Mouse (Mus musculus) left cerebral cortex, adult 6 months (tissue): ENCODE results near the gene Gm17617. TPM values are rescaled to one million over a fixed set of nuclear protein-coding genes. Genes with fewer than 3 reads are reported as not detected.

Experiments used
- long read RNA-seq, 2 experiments: library from polyadenylated mRNA; unstranded; transcript quantifications; one replicate each; pipeline ENCODE4 v2.0.0; 2019 to 2020
- polyA plus RNA-seq: library from polyadenylated mRNA; unstranded; fragments of <200 nt; fragmentation: Nextera tagmentation; gene quantifications from 2 replicates; pipeline ENCODE4 v1.2.3, GENCODE M21; 2021

Gm17617 gene
- polyA plus RNA-seq, result not detected in 2 replicates
- long read RNA-seq, experiment 1, result 0 reads
- long read RNA-seq, experiment 2, result 0 reads

GRCm38 (mm10) chr13:55133448-55133847, at the start of gene Gm17617:
Gene Gm17617, minus strand, starts transcription at chr13:55133548.

GRCm38 (mm10) chr13:55152621-55153415, 19.5 kb upstream of the Gm17617 start, which contains the start of gene Fgfr4:
Gene Fgfr4, plus strand, starts transcription at chr13:55152640.

DNA sequence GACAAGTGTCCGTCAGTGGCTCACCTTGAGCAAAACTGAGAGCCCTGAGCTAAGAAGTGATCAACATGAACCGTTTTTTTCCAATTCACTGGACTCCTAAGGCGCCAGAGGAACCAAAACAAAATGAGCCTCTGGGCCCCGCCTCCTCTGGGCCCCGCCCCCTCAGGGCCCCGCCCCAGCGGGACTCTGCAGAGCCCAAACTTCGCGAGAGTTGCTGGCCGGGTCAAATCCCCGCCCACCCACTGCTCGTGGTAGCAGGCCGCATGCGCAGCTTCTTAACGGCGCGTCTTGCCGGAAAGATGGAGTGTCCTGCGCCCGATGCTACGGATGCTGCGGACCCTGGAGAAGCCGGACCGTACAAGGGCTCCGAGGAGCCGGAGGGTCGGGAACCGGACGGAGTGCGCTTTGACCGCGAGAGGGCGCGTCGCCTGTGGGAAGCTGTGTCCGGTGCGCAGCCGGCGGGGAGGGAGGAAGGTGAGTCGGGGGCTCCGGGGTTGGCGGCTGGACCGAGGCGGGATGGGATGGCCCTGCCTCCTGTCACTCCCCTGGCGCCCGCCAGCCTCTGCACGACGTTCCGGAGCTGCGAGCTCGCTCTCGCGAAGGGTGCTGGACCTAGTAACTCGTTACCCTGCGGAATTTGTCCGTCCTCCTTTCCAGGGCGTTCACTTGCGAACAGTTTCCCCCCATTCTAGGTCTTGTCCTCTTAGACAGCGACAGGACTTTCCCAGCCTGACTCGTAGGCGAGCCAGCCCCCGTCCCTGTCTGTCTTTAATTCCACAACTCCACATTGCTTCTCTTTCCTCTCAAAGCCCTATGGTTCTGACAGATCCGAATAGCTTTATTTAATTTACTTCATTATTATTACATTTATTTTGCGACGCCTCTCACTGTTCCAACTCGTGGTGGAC, 28.0 kb downstream of the Gm17617 start, which contains the start of gene Zfp346:
Zfp346 (plus strand) TSS at position 267 of the 908 bp plus-strand sequence.

GRCm38 (mm10) chr13:55099726-55100478, 33.4 kb downstream of the Gm17617 start, which contains the start of gene Uimc1:
Gene Uimc1, minus strand, starts transcription at chr13:55100300.

Other genes starting within 250 kb of the Gm17617 start
- 13.2 and 72.6 TPM in 2 replicates for gene Unc5a, start 184.1 kb downstream of the Gm17617 start, polyA plus RNA-seq
- gene Hk3, start 112.2 kb downstream of the Gm17617 start, polyA plus RNA-seq, result 0.49 and 0.89 TPM in 2 replicates
- gene Uimc1, start 33.2 kb downstream of the Gm17617 start, polyA plus RNA-seq, result 8.5 and 9.3 TPM in 2 replicates
- gene Zfp346, start 28.2 kb downstream of the Gm17617 start, polyA plus RNA-seq, result 7.2 and 11.0 TPM in 2 replicates
- 0.04 and 0.18 TPM in 2 replicates for gene Fgfr4, start 19.1 kb upstream of the Gm17617 start, polyA plus RNA-seq
- gene Nsd1, start 76.2 kb upstream of the Gm17617 start, polyA plus RNA-seq, result 18.4 and 28.5 TPM in 2 replicates
- 214 and 221 TPM in 2 replicates for gene Prelid1, start 187.0 kb upstream of the Gm17617 start, polyA plus RNA-seq
- gene Rab24, start 188.4 kb upstream of the Gm17617 start, polyA plus RNA-seq, result 60.3 and 118 TPM in 2 replicates
- gene Mxd3, start 196.3 kb upstream of the Gm17617 start, polyA plus RNA-seq, result 0.46 and 1.2 TPM in 2 replicates
- gene Lman2, start 229.2 kb upstream of the Gm17617 start, polyA plus RNA-seq, result 26.7 and 30.5 TPM in 2 replicates
- gene Rgs14, start 236.2 kb upstream of the Gm17617 start, polyA plus RNA-seq, result 36.2 and 49.3 TPM in 2 replicates